Mouse (Mus musculus): ENCODE measurements around the gene Phospho2. TPM values are rescaled to one million over a fixed set of nuclear protein-coding genes. Genes with fewer than 3 reads are reported as not detected.
"Not testable (repeated sequence)": the region's sequence is repeated elsewhere in the genome, so short reads cannot be mapped to it uniquely, and the experiment has no call there.

The Phospho2 gene
- polyA plus RNA-seq, 1 experiment from 2014 or later, result 28.5 TPM

GRCm38 (mm10) chr2:69803756-69804155 lies 14.3 kb downstream of the Phospho2 start:
- no peak overlapping the region for H3K27ac ChIP-seq
- H3K36me3 ChIP-seq (ENCODE audit: insufficient read depth, low read length), result no peaks in the 10 kb centered on the region
- ATAC-seq (replicated peaks; ENCODE audit: low FRiP score, low read depth) (no peak), DNase-seq (ENCODE audit: low spot score) (no peak)
- no peak overlapping the region for H3K4me2 ChIP-seq (ENCODE audit: low read length)
- H3K9me3 ChIP-seq (replicated peaks; ENCODE audit: low read length), result no peaks in the 10 kb centered on the region
- TF ChIP-seq CTCF (IDR thresholded peaks at IDR 0.05; ENCODE audit: low read depth), result no peak
- H3K4me1 ChIP-seq (replicated peaks; ENCODE audit: insufficient read depth, low read length), result no peaks in the 10 kb centered on the region
- no peak overlapping the region for H3K4me3 ChIP-seq (replicated peaks; ENCODE audit: low read depth, low read length)
- no peaks in the 10 kb centered on the region for H3K27me3 ChIP-seq (ENCODE audit: insufficient read depth, low read length)
- 66% methylated on average over 8 of the region's 8 CpGs for WGBS
- H3K9ac ChIP-seq (ENCODE audit: low read depth, low read length), result no peak overlapping the region

GRCm38 (mm10) chr2:69804663-69805062 lies 15.2 kb downstream of the Phospho2 start:
- not testable (repeated sequence) for H3K9me3 ChIP-seq (replicated peaks; ENCODE audit: low read length); H3K27me3 ChIP-seq (ENCODE audit: insufficient read depth, low read length); H3K27ac ChIP-seq; H3K9ac ChIP-seq (ENCODE audit: low read depth, low read length); DNase-seq (ENCODE audit: low spot score); ATAC-seq (replicated peaks; ENCODE audit: low FRiP score, low read depth); H3K4me1 ChIP-seq (replicated peaks; ENCODE audit: insufficient read depth, low read length); H3K4me3 ChIP-seq (replicated peaks; ENCODE audit: low read depth, low read length); H3K4me2 ChIP-seq (ENCODE audit: low read length); H3K36me3 ChIP-seq (ENCODE audit: insufficient read depth, low read length)
- 91% methylated on average over 8 of the region's 9 CpGs for WGBS

GRCm38 (mm10) chr2:69810169-69810568 lies 20.7 kb downstream of the Phospho2 start:
- 62% methylated on average over 15 of the region's 15 CpGs for WGBS
- no peaks in the 10 kb centered on the region for H3K4me1 ChIP-seq (replicated peaks; ENCODE audit: insufficient read depth, low read length)
- no peak for TF ChIP-seq CTCF (IDR thresholded peaks at IDR 0.05; ENCODE audit: low read depth)
- H3K36me3 ChIP-seq (ENCODE audit: insufficient read depth, low read length), result no peaks in the 10 kb centered on the region
- no peak overlapping the region for H3K4me3 ChIP-seq (replicated peaks; ENCODE audit: low read depth, low read length)
- H3K4me2 ChIP-seq (ENCODE audit: low read length), result no peak overlapping the region
- no peak overlapping the region for H3K27ac ChIP-seq
- H3K9me3 ChIP-seq (replicated peaks; ENCODE audit: low read length), result no peaks in the 10 kb centered on the region
- ATAC-seq (replicated peaks; ENCODE audit: low FRiP score, low read depth) (no peak), DNase-seq (ENCODE audit: low spot score) (no peak)
- no peak overlapping the region for H3K9ac ChIP-seq (ENCODE audit: low read depth, low read length)
- no peaks in the 10 kb centered on the region for H3K27me3 ChIP-seq (ENCODE audit: insufficient read depth, low read length)

DNA sequence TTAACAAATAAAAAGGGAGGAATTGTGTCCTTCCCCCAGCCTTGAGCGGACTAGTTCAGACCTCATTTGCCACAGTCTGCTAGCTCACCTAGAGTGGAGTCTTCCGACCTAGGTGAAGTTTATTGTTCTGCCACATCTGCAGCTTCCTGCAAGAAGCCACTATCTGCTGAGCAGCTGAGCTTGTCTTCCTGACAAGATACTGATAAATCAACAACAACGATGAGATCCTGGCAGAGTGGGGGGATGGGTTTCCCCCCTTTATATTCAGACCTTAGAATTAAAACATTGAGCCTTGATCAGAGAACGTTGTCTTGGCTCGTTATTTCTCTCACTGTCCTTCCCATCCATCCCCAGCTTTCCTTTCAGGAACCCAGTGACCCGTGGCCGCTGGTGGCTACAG lies 21.9 kb downstream of the Phospho2 start:
- not testable (repeated sequence) for H3K4me1 ChIP-seq (replicated peaks; ENCODE audit: insufficient read depth, low read length); H3K4me2 ChIP-seq (ENCODE audit: low read length); H3K4me3 ChIP-seq (replicated peaks; ENCODE audit: low read depth, low read length); H3K9me3 ChIP-seq (replicated peaks; ENCODE audit: low read length); H3K27me3 ChIP-seq (ENCODE audit: insufficient read depth, low read length); H3K36me3 ChIP-seq (ENCODE audit: insufficient read depth, low read length); H3K9ac ChIP-seq (ENCODE audit: low read depth, low read length); DNase-seq (ENCODE audit: low spot score); H3K27ac ChIP-seq; ATAC-seq (replicated peaks; ENCODE audit: low FRiP score, low read depth)
- WGBS, result 55% methylated on average over 7 of the region's 7 CpGs

DNA sequence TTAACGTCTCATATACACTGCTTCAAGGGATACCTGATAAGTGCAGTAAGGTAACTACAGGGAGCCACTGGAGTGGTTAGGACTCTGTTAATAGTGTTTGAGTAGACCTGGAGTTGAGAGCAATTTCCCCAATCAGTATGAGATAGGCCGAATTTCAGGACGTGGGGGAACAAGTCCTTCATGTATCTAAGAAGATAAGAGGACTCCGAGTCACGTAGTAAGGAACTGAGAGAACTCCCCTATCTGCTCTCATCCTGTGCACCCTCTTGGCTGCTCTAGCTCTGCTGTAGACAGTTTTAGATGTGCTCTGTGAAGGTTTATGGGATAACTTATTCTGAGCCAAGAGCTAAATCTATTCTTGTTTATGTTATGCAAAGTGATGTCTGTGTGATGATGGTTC lies 27.2 kb downstream of the Phospho2 start:
- Histone ChIP-seq H3K27me3 (ENCODE audit: insufficient read depth, low read length) (no peaks in the 10 kb centered on the region), H3K27ac (no peak overlapping the region), H3K4me2 (ENCODE audit: low read length) (no peak overlapping the region), H3K9me3 (replicated peaks; ENCODE audit: low read length) (no peaks in the 10 kb centered on the region), H3K36me3 (ENCODE audit: insufficient read depth, low read length) (no peaks in the 10 kb centered on the region), H3K4me1 (replicated peaks; ENCODE audit: insufficient read depth, low read length) (peaks cover 4% of the 10 kb centered on the region), H3K9ac (ENCODE audit: low read depth, low read length) (no peak overlapping the region), H3K4me3 (replicated peaks; ENCODE audit: low read depth, low read length) (no peak overlapping the region)
- 55% methylated on average over 5 of the region's 5 CpGs for WGBS
- no peak for TF ChIP-seq CTCF (IDR thresholded peaks at IDR 0.05; ENCODE audit: low read depth)
- DNase-seq (ENCODE audit: low spot score), result peak; percentile 11
- ATAC-seq (replicated peaks; ENCODE audit: low FRiP score, low read depth), result no peak

DNA sequence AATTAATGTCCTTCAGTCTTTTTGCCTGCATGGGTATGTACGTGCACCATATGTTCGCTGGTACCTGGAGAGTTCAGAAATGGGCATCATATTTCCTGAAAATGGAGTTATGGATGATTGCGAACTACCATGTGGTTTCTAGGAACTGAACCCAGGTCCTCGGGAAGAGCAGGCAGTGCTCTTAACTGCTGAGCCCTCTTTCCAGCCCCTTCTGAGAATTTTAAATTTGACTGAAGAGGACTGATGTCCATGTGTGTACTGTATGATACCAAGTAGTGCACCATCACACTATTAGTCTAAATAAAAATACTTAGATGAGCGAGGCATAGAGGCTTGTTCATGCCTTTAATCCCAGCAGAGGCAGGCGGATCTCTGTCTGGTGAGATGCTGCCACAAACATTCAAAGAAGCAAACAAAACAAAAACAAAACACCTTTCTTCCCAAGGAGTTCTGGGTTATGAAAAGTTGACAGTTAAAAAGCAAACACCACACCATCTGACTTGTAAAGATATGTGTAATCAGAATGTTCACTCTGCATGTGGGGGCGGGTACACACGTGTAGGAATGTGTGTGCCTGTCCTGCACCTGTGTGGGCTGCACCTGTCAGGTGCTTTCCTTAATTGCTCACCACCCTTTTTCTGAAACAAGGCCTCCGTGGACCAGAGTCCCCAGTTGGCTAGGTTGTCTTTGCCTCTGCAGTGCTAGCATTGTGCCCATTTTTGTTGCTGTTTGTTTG lies 29.1 kb downstream of the Phospho2 start:
- Histone ChIP-seq H3K36me3 (ENCODE audit: insufficient read depth, low read length) (no peaks in the 10 kb centered on the region), H3K4me1 (replicated peaks; ENCODE audit: insufficient read depth, low read length) (peaks cover 6% of the 10 kb centered on the region), H3K4me2 (ENCODE audit: low read length) (no peak overlapping the region), H3K27ac (no peak overlapping the region), H3K9ac (ENCODE audit: low read depth, low read length) (no peak overlapping the region), H3K4me3 (replicated peaks; ENCODE audit: low read depth, low read length) (no peak overlapping the region), H3K9me3 (replicated peaks; ENCODE audit: low read length) (no peaks in the 10 kb centered on the region), H3K27me3 (ENCODE audit: insufficient read depth, low read length) (no peaks in the 10 kb centered on the region)
- ATAC-seq (replicated peaks; ENCODE audit: low FRiP score, low read depth), result no peak
- WGBS, result 76% methylated on average over 9 of the region's 9 CpGs
- TF ChIP-seq CTCF (IDR thresholded peaks at IDR 0.05; ENCODE audit: low read depth), result no peak
- no peak for DNase-seq (ENCODE audit: low spot score)

- Histone ChIP-seq H3K4me3 (replicated peaks; ENCODE audit: low read depth, low read length) (no peak overlapping the region), H3K27ac (no peak overlapping the region), H3K9ac (ENCODE audit: low read depth, low read length) (no peak overlapping the region), H3K36me3 (ENCODE audit: insufficient read depth, low read length) (no peaks in the 10 kb centered on the region), H3K9me3 (replicated peaks; ENCODE audit: low read length) (no peaks in the 10 kb centered on the region), H3K4me2 (ENCODE audit: low read length) (no peak overlapping the region), H3K27me3 (ENCODE audit: insufficient read depth, low read length) (no peaks in the 10 kb centered on the region), H3K4me1 (replicated peaks; ENCODE audit: insufficient read depth, low read length) (peaks cover 6% of the 10 kb centered on the region)
- no peak for ATAC-seq (replicated peaks; ENCODE audit: low FRiP score, low read depth)
- WGBS, result 53% methylated on average over 1 of the region's 1 CpGs
- DNase-seq (ENCODE audit: low spot score), result no peak
- no peak for TF ChIP-seq CTCF (IDR thresholded peaks at IDR 0.05; ENCODE audit: low read depth)
Measured at GRCm38 (mm10) chr2:69820201-69820600, 30.8 kb downstream of the Phospho2 start.

Measured in kidney, postnatal 0 days (tissue).